Comparison of ENCODE assay signal across 9 mouse cellular contexts in genomic region chr4:53386309-53386708, GRCm38 (mm10). TPM values are rescaled to one million over a fixed set of nuclear protein-coding genes. Genes with fewer than 3 reads are reported as not detected.
DNase-seq lines count a peak whose midpoint lies in the region; ATAC-seq and TF ChIP-seq lines count a peak whose summit lies in the region.
"Had no signal": no experiment of that assay in that cellular context is flagged by ENCODE, and none has a peak within 500 bp of the region (broad histone marks: within the 10 kb centered on the region; RNA-seq: fewer than 3 reads in every experiment).

No protein-coding gene starts in this region.

- H3K4me1 ChIP-seq in kidney, adult 2 months (ENCODE audit: control insufficient read depth, insufficient read depth, low read length): no peaks in the 10 kb centered on the region; the same call in 1 of the 2 replicates
- peaks cover 14% of the 10 kb centered on the region for H3K4me1 ChIP-seq in liver, embryonic 12.5 days
- H3K4me1 ChIP-seq in hindbrain, embryonic 13.5 days (replicated peaks): peaks cover 13% of the 10 kb centered on the region

- no peak overlapping the region for H3K4me3 ChIP-seq in kidney, adult 2 months (ENCODE audit: insufficient read depth, low read depth, low read length)
- H3K4me3 ChIP-seq in liver, embryonic 12.5 days: no peak overlapping the region
- H3K4me3 ChIP-seq in hindbrain, embryonic 13.5 days: no peak overlapping the region

- no peak overlapping the region for H3K9ac ChIP-seq in liver, embryonic 12.5 days
- no peak overlapping the region for H3K9ac ChIP-seq in hindbrain, embryonic 13.5 days

- 89% methylated on average over 8 of the region's 8 CpGs for WGBS in kidney, adult 2 months
- WGBS in liver, embryonic 12.5 days (ENCODE audit: insufficient replicate concordance): 20% methylated on average over 8 of the region's 8 CpGs
- 89% methylated on average over 8 of the region's 8 CpGs for WGBS in hindbrain, embryonic 13.5 days

- peak; percentile 98 for ATAC-seq in common myeloid progenitor, adult 5-6 weeks (replicated peaks; ENCODE audit: low read depth, poor library complexity, severe bottlenecking)
- no peak for ATAC-seq in liver, embryonic 12.5 days
- ATAC-seq in hindbrain, embryonic 13.5 days (ENCODE audit: low FRiP score): no peak

- no peaks in the 10 kb centered on the region for H3K36me3 ChIP-seq in kidney, adult 2 months (ENCODE audit: control insufficient read depth, insufficient read depth, low read length)
- no peaks in the 10 kb centered on the region for H3K36me3 ChIP-seq in liver, embryonic 12.5 days
- no peaks in the 10 kb centered on the region for H3K36me3 ChIP-seq in hindbrain, embryonic 13.5 days

- H3K9me3 ChIP-seq in liver, embryonic 12.5 days (replicated peaks): no peaks in the 10 kb centered on the region
- no peaks in the 10 kb centered on the region for H3K9me3 ChIP-seq in hindbrain, embryonic 13.5 days

- no peak overlapping the region for H3K27ac ChIP-seq in kidney, adult 2 months (ENCODE audit: insufficient read depth, low read depth, low read length)
- no peak overlapping the region for H3K27ac ChIP-seq in liver, embryonic 12.5 days
- no peak overlapping the region for H3K27ac ChIP-seq in hindbrain, embryonic 13.5 days

- H3K4me2 ChIP-seq in liver, embryonic 12.5 days: peak overlapping the region; percentile 38
- H3K4me2 ChIP-seq in hindbrain, embryonic 13.5 days: no peak overlapping the region

- TF ChIP-seq POLR2A in kidney, adult 2 months (IDR thresholded peaks at IDR 0.05; ENCODE audit: low read depth, low read length): no peak

- TF ChIP-seq CTCF in kidney, adult 2 months (conservative IDR thresholded peaks at IDR 0.05; ENCODE audit: insufficient read depth, insufficient read length, low read depth, low read length): no peak

- no peaks in the 10 kb centered on the region for H3K27me3 ChIP-seq in kidney, adult 2 months (replicated peaks; ENCODE audit: control insufficient read depth, insufficient read depth, low read length)
- no peaks in the 10 kb centered on the region for H3K27me3 ChIP-seq in liver, embryonic 12.5 days (replicated peaks)
- no peaks in the 10 kb centered on the region for H3K27me3 ChIP-seq in hindbrain, embryonic 13.5 days

- DNase-seq in kidney, adult 2 months: peak; percentile 4
- DNase-seq in kidney, adult 11 months: no peak
- peak; percentile 17 to 32 for DNase-seq in right cerebral cortex, adult 2 months (ENCODE audit: low spot score in 2 of 2)
- DNase-seq in testis, postnatal 10 days (ENCODE audit: low spot score): no peak
- DNase-seq in kidney, postnatal 10 days: no peak
- DNase-seq: kidney, adult 18-20 months had no signal

RNA-seq across cellular contexts. Expression of gene Slc44a1, which starts 53.9 kb away (rescaled TPM):
- 26.5 and 27.1 TPM in 2 replicates for polyA plus RNA-seq in kidney, adult 2 months (2012; rRNA removed)
- total RNA-seq in common myeloid progenitor, adult 5-6 weeks (2017): 8.1 and 8.6 TPM in 2 replicates
- polyA plus RNA-seq in liver, embryonic 12.5 days (2016; fragmentation: Nextera tagmentation; extraction: Ambion mirVana): 14.0 and 14.1 TPM in 2 replicates
- 8.8 and 9.8 TPM in 2 replicates for polyA plus RNA-seq in hindbrain, embryonic 13.5 days (2015; fragmentation: Nextera tagmentation; extraction: Ambion mirVana)

Comparison
In these comparisons a context has a peak if more than half of its experiments do, and no peak if none do; other contexts are left out.
1. DNase-seq: peak in kidney, adult 2 months (single experiment) and right cerebral cortex, adult 2 months (2 of 2); none in kidney, adult 11 months (single experiment), testis, postnatal 10 days (single experiment) and kidney, postnatal 10 days (single experiment).